Mouse (Mus musculus) retina, embryonic 14.5 days (tissue): ENCODE measurements around the gene Map1b.

Experiments
- DNase-seq: peaks from one replicate; pipeline ENCODE4 v3.0.0-alpha.2; 2015; ENCODE audit warnings: low spot score

The Map1b gene

GRCm38 (mm10) chr13:99399373-99399772 is 117.0 kb downstream of the Map1b start:
- no peak for DNase-seq

GRCm38 (mm10) chr13:99398149-99398701 is 118.1 kb downstream of the Map1b start:
- no peak for DNase-seq

GRCm38 (mm10) chr13:99397228-99397627 is 119.1 kb downstream of the Map1b start:
- peak; percentile 86 for DNase-seq

DNA sequence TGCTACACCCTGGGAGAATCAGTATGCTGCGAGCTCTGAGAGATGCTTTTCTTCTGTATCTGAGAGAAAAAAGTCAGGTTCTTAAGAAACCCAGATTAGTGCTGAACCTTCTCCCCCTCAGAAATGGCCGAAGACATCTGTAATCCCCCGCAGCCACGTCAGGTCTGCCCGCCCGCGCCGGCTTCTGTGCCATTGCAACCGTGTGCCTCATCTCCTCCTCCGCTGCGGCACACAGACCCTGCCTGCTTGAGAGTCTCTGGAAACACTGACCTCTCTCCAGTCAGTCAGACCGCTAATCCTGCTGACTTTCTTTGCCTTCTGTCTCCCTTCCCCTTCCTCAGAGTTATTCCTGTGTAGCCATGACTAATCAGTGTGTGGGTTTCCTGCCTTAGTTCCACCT is 120.8 kb downstream of the Map1b start:
- DNase-seq: no peak

DNA sequence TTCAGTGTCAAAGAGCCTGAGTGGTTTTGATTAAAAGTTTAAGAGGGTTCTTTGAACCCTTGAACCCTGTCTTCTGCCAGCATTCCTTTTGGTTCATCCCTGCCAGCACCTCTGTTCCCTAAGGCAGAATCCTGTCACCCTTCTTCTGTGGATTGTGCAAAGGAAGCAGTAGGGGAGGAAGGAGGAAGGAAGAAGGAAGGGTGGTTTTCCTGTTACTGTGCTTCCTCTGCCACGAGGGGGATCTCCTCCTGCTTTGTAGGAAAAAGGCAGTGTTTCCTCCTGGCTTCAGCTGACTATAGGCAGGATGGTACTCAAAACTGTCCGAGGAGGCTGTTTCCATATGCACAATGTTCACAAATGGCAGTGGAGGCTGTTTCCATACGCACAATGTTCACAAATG is 121.6 kb downstream of the Map1b start:
- no peak for DNase-seq

- no peak for DNase-seq
Observed at GRCm38 (mm10) chr13:99393128-99393527, 123.2 kb downstream of the Map1b start.

GRCm38 (mm10) chr13:99391417-99391816 is 124.9 kb downstream of the Map1b start:
- DNase-seq: no peak

GRCm38 (mm10) chr13:99387901-99388811 is 128.2 kb downstream of the Map1b start:
- no peak for DNase-seq

DNA sequence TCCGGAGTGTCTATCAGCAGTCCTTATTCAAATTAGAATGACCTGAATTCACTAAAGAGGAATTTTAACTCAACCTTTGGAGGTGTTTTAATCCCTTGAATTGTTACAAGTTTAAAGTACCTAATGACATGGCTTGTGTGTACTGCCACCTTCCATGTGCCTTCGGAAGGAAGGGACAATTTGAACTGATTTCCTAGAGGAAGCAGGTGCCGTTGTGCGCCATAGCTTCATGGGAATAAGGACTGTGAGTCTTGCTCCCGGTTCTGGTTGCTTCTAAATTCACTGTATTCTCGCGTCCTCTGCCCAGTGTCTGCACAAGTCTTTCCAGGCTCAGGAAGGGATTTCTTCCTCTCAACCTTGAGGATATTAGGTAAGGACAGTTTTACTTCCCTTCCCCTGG is 130.0 kb downstream of the Map1b start:
- no peak for DNase-seq

- no peak for DNase-seq
Observed at GRCm38 (mm10) chr13:99385911-99386310, 130.4 kb downstream of the Map1b start.

DNA sequence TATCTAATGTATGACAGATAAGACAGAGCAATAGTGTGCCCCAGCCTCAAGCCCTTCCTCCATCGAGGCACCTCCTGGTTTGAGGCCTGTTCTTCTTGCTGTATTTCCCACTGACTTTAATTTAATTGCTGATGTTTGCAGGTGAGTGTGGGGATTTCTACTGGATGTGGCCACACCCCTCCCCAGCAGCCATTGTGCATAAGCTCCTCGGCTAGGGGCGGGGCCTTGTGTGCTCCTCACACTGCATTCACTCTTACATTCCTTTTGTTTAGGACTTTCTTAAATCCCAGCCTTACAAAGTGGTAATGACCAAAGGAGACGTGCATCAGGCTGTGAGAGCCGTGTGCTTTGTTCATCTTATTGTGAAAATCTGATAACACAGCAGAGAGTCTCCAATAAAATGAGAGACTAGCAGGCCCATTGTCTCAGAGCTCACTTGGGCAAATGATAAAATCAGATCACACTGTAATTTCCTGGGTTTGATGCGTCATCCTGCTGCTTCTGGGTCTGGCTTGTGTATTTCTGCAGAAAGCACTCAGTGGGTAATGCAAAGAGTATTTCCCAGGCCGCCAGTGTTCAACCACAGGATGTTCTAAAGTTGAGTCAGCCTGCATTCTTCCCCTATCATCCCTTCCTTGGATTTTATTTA is 131.7 kb downstream of the Map1b start:
- no peak for DNase-seq

GRCm38 (mm10) chr13:99382373-99382772 is 134.0 kb downstream of the Map1b start:
- no peak for DNase-seq

- no peak for DNase-seq
Observed at GRCm38 (mm10) chr13:99378223-99378622, 138.1 kb downstream of the Map1b start.

DNA sequence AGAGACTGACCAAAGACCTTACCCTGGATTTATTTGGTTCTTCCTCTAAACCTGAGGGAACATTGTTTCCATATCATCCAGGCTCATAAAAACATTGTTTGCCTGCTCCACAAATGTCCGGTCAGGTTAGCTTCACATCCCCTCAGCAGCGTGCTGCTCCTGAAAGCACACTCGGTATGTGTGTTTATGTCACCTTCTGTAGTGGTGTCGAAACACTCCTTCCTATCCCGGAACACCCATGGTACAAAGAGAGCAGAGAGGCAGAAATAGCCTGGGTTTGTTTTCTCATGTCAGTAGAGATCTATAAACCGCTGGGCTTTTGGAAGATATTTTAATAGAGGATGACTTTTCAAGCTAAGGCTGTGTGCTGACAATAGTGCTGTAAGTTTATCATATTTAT is 139.3 kb downstream of the Map1b start:
- DNase-seq: no peak

DNA sequence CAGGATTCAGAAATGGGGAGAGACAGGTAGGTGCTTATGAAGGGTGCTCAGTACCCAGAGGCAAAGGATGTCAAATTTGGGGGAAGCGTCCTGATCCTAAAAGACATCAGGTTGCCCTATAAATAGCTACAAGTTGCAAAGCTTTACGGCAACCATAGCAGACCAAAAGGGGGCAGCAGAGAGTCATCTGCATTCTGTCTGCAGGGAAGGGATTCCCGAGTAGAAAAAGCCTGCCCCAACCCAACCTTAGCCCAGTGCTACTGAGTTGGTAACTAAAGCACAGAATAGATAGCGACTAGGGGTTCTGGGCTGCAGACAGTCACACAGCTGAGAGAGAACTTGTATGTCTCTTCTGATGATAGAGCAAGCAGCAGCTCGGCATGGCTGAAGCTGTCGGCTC is 140.8 kb downstream of the Map1b start:
- DNase-seq: peak; percentile 95

DNA sequence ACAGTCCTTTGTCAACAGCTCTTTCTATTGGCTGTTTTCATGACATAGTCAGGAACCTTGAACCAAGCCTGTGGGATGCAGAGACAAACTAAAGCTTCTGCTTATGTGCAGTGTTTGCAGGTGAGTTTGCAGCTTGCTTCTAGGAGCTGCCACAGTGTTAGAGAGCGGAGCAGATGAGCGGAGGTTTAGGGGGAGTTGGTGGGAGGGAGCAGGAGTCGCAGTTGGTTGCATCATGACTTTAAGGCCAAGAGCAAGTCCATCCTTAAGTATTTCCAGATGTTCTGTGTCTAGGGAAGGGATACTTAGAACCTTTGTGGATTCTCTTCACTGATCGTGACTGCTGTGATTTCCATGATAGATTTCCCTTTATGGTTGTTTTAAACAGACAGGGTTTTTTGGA is 142.1 kb downstream of the Map1b start:
- DNase-seq: no peak

GRCm38 (mm10) chr13:99373684-99374083 is 142.7 kb downstream of the Map1b start:
- DNase-seq: no peak
